Mouse (Mus musculus) c-Kit-positive CD71-positive TER-119-positive erythroid progenitor cells, embryonic 14.5 days (primary cell): ENCODE measurements around the gene Zfp566.

Experiments
- DNase-seq: peaks from one replicate; pipeline ENCODE4 v3.0.0-alpha.2; 2013; ENCODE audit warnings: low spot score

The Zfp566 gene

DNA sequence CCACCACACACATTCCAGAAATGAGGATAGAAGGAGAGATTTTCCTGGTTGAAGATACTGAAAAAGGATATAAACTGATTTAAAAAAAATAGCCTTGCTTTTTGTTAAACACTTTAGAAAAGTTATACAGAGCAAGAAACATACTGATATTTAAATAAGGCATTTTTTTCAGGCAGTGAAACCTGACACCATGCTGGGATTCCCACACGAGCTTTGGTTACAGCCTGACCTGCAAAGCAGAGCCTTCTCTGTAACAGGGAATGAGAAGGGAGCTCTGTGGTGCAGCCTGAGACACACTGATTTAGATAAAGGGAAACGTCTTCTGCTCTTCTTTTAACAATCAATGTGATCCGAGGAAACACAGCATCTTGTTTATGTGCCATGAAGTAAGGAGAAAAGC is 36.7 kb downstream of the Zfp566 start:
- DNase-seq: no peak

DNA sequence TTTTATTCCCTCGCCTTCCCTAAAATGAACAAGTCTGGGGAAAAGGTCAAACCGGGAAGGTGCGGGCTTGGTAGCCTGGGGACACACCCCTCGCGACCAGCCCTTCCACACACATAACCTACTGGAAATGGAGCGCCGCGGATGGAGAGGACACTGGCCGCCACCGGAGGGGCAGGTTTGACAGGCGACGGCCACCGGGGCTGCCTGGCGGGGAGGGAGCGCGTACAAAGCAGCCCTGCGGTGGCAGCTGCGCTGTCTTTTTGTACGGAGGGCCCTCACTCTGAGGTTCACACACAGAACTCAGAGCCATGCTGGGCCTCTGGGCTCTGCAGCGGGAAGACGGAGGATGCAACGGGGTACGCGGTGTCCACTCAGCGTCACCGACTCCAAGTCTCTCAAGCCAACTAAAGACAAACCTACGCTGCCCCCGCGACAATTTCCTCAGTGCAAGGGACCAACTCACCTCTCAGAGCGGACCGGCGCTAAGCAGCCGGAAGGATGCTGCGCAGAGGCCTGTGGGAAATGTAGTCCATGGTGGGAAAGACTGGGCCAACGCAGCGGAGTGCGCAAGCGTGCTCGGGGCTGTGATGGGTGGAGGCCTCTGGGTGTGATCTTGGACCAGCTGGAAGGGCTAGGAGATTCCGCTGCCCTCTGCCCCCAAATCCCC is 39.3 kb downstream of the Zfp566 start, which contains the start of gene Zfp14:
TSS of gene Zfp14 (minus strand) at position 499 of the 667 bp plus-strand sequence.
- peak; percentile 75 for DNase-seq

DNA sequence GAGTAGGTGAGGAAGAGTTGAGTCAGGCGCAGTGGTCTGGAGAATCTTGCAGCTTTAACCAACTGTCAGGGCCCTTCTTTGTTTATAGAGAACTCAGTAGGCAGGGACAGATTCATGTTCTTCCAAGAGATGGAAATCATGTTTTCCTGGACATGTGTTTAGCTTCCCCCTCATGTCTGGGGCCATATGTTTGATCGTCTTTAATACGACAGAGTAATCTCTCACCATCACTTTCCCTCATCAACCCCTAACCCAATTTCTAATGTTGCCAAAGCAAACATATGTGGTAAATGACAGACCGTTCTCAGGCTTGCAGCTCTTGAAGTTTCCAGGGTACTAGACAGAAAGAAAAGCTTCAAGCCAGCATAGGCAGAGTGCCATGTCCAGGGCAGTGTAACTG is 42.2 kb downstream of the Zfp566 start:
- DNase-seq: no peak

DNA sequence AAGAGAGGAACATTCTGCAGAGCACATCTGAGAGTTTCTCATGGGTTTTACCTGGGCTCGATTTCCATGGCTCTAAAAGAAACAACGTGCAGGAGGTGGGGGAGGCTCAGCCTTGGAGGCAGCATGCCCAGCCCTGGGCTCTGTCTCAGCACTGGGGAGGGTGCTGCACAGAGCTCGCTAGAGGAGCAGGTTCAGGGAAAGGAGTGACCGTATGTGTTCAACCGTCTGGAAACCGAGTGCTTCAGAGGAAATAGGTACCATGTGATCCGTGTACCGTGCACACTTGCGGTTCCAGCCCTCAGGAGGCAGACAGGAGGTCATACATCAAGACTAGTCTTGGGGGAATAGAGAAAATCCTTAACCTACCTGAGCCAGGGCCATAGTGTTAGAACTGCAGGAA is 46.0 kb downstream of the Zfp566 start:
- no peak for DNase-seq

DNA sequence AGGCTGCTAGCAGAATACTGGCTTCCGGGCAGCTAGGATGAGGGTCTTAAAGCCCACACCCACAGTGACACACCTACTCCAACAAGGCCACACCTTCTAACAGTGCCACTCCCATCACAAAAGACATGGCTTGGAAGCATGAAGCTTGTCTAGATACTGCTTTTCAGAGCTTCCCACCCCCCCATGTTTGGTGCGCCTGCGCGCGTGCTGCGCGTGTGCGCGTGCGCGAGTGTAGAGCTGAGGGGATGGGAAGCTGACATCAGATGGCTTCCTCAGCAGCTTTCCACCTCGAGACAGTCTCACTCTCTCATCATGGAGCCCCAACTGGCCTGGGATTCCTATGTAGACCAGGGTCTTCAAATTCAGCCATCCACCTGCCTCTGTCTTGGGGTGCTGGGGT is 56.0 kb downstream of the Zfp566 start:
- no peak for DNase-seq

DNA sequence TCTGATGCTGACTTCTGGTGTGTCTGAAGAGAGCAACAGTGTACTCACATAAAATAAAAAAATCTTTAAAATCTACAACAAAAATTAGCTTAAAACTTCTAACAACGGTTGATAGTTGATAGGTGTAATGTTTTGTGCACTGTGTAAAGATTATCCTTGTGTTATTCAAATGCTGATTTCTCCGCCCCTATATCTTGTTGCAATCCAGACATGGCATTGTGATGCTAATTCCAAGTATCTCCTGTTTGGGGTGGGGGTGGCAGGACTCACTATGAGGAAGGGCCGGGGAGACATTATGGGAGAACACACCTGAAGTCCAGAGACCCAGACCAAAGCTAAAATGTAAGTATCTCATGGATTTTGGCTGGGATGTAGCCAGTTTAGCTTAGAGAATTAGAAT is 58.9 kb downstream of the Zfp566 start:
- DNase-seq: no peak

DNA sequence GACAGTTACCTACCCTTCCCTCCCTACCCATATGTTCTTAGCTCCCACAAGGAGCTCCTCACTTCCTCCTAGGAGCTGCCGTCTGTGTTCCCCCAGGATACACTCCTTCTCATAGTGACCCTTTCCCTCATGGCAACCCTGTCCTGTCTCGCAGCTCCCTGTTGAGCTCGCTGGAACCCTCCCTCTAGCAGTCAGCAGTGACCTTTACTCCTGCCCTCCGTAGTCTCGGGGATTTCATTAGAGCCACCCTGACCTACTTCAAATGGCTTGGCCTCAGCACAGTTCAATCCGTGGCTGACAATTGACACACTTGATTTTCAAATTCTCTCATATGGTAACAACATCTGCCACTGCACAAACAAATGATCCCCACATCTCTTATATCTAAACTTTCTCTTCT is 59.6 kb downstream of the Zfp566 start:
- DNase-seq: no peak

DNA sequence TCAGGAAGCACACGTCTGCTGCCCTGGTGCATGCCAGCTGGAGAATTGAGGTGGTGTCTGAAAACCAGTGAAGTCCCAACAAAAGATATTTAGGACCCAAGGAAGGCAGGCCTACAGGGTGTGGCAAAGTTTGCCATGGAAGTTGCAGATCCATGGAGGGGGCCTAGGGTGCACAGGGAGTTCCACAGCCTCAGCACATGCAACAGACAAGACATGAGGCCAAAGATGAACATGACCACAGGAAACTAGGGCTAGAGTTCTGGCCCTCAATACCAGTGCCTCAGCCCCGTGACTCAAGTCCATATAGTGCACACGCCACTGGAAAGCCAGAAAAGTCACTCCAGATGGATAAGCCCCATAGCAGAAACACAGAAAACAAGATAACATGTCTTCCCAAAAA is 61.8 kb downstream of the Zfp566 start:
- no peak for DNase-seq
